Mouse (Mus musculus): ENCODE data around the gene Klhdc8b. TPM values are rescaled to one million over a fixed set of nuclear protein-coding genes. Genes with fewer than 3 reads are reported as not detected.

Gene Klhdc8b
- total RNA-seq (2014; fragmentation: Nextera tagmentation) (8.0 and 29.6 TPM in 2 replicates), total RNA-seq (2017) (6.2 and 21.7 TPM in 2 replicates)

- ATAC-seq (replicated peaks; ENCODE audit: low FRiP score, low TSS enrichment, poor library complexity, severe bottlenecking), result no peak
Measured at GRCm38 (mm10) chr9:108461181-108461631, at the start of gene Klhdc8b. TSS of gene Klhdc8b (minus strand) at chr9:108461581.

- ATAC-seq (replicated peaks; ENCODE audit: low FRiP score, low TSS enrichment, poor library complexity, severe bottlenecking), result no peak
Measured at GRCm38 (mm10) chr9:108508776-108509175, 47.4 kb upstream of the Klhdc8b start.

GRCm38 (mm10) chr9:108507619-108508434, 46.4 kb upstream of the Klhdc8b start, which contains the start of gene Qars:
TSS of gene Qars (plus strand) at chr9:108507706.
- peak; percentile 97 for ATAC-seq (replicated peaks; ENCODE audit: low FRiP score, low TSS enrichment, poor library complexity, severe bottlenecking)

- no peak for ATAC-seq (replicated peaks; ENCODE audit: low FRiP score, low TSS enrichment, poor library complexity, severe bottlenecking)
Measured at GRCm38 (mm10) chr9:108506901-108507300, 45.5 kb upstream of the Klhdc8b start.

- no peak for ATAC-seq (replicated peaks; ENCODE audit: low FRiP score, low TSS enrichment, poor library complexity, severe bottlenecking)
Measured at GRCm38 (mm10) chr9:108499943-108500342, 38.6 kb upstream of the Klhdc8b start.

- ATAC-seq (replicated peaks; ENCODE audit: low FRiP score, low TSS enrichment, poor library complexity, severe bottlenecking), result no peak
Measured at GRCm38 (mm10) chr9:108499231-108499630, 37.9 kb upstream of the Klhdc8b start.

- ATAC-seq (replicated peaks; ENCODE audit: low FRiP score, low TSS enrichment, poor library complexity, severe bottlenecking), result no peak
Measured at GRCm38 (mm10) chr9:108494905-108495304, 33.5 kb upstream of the Klhdc8b start.

- ATAC-seq (replicated peaks; ENCODE audit: low FRiP score, low TSS enrichment, poor library complexity, severe bottlenecking), result no peak
Measured at GRCm38 (mm10) chr9:108494146-108494825, 32.9 kb upstream of the Klhdc8b start.

- no peak for ATAC-seq (replicated peaks; ENCODE audit: low FRiP score, low TSS enrichment, poor library complexity, severe bottlenecking)
Measured at GRCm38 (mm10) chr9:108493246-108493645, 31.9 kb upstream of the Klhdc8b start.

GRCm38 (mm10) chr9:108492043-108492750, 30.8 kb upstream of the Klhdc8b start:
- ATAC-seq (replicated peaks; ENCODE audit: low FRiP score, low TSS enrichment, poor library complexity, severe bottlenecking), result peak; percentile 37

GRCm38 (mm10) chr9:108491286-108491580, 29.9 kb upstream of the Klhdc8b start:
- no peak; the same call in 1 of the 2 replicates for ATAC-seq (replicated peaks; ENCODE audit: low FRiP score, low TSS enrichment, poor library complexity, severe bottlenecking)

- peak; percentile 85 for ATAC-seq (replicated peaks; ENCODE audit: low FRiP score, low TSS enrichment, poor library complexity, severe bottlenecking)
Measured at GRCm38 (mm10) chr9:108490559-108491285, 29.3 kb upstream of the Klhdc8b start, which contains the start of gene Usp19. TSS of gene Usp19 (plus strand) at chr9:108490602.

GRCm38 (mm10) chr9:108489702-108490558, 28.5 kb upstream of the Klhdc8b start:
- ATAC-seq (replicated peaks; ENCODE audit: low FRiP score, low TSS enrichment, poor library complexity, severe bottlenecking), result no peak

GRCm38 (mm10) chr9:108489215-108489614, 27.8 kb upstream of the Klhdc8b start:
- ATAC-seq (replicated peaks; ENCODE audit: low FRiP score, low TSS enrichment, poor library complexity, severe bottlenecking), result no peak

- ATAC-seq (replicated peaks; ENCODE audit: low FRiP score, low TSS enrichment, poor library complexity, severe bottlenecking), result no peak
Measured at GRCm38 (mm10) chr9:108488403-108488802, 27.0 kb upstream of the Klhdc8b start.

- ATAC-seq (replicated peaks; ENCODE audit: low FRiP score, low TSS enrichment, poor library complexity, severe bottlenecking), result no peak
Measured at GRCm38 (mm10) chr9:108486973-108487530, 25.7 kb upstream of the Klhdc8b start.

- ATAC-seq (replicated peaks; ENCODE audit: low FRiP score, low TSS enrichment, poor library complexity, severe bottlenecking), result no peak
Measured at GRCm38 (mm10) chr9:108485301-108485875, 24.0 kb upstream of the Klhdc8b start.

GRCm38 (mm10) chr9:108484021-108484420, 22.6 kb upstream of the Klhdc8b start:
- ATAC-seq (replicated peaks; ENCODE audit: low FRiP score, low TSS enrichment, poor library complexity, severe bottlenecking), result no peak
